Mouse (Mus musculus) common myeloid progenitor, adult 5-6 weeks (primary cell): ENCODE results near the gene Adcy1. TPM values are rescaled to one million over a fixed set of nuclear protein-coding genes. Genes with fewer than 3 reads are reported as not detected.

Experiments used
- ATAC-seq: replicated peaks from 2 replicates; pipeline ENCODE4 v1.8.0; 2016; ENCODE audit warnings: low read depth, mild to moderate bottlenecking, moderate TSS enrichment, inconsistent platforms; ENCODE audit not compliant: poor library complexity, severe bottlenecking
- total RNA-seq: library from RNA; stranded (forward); fragments of 200-1000, 187-1606 nt; gene quantifications from 2 replicates; pipeline ENCODE4 v1.2.3, GENCODE M21; 2017

Gene Adcy1
- not detected in 2 replicates for total RNA-seq

GRCm38 (mm10) chr11:7063001-7063584 lies at the start of gene Adcy1:
Adcy1 (plus strand) TSS chr11:7063489.
- ATAC-seq: no peak

GRCm38 (mm10) chr11:7016907-7017306 lies 46.4 kb upstream of the Adcy1 start:
- ATAC-seq: no peak

- ATAC-seq: no peak
Measured at GRCm38 (mm10) chr11:7018078-7018477, 45.2 kb upstream of the Adcy1 start.

GRCm38 (mm10) chr11:7019006-7019525 lies 44.2 kb upstream of the Adcy1 start:
- ATAC-seq: no peak

GRCm38 (mm10) chr11:7033063-7033462 lies 30.2 kb upstream of the Adcy1 start:
- no peak for ATAC-seq

GRCm38 (mm10) chr11:7039722-7040121 lies 23.6 kb upstream of the Adcy1 start:
- ATAC-seq: no peak

GRCm38 (mm10) chr11:7040801-7041200 lies 22.5 kb upstream of the Adcy1 start:
- no peak for ATAC-seq

- no peak for ATAC-seq
Measured at GRCm38 (mm10) chr11:7047176-7047575, 16.1 kb upstream of the Adcy1 start.

- ATAC-seq: no peak
Measured at GRCm38 (mm10) chr11:7047584-7047983, 15.7 kb upstream of the Adcy1 start.

- ATAC-seq: no peak
Measured at GRCm38 (mm10) chr11:7053710-7054109, 9.6 kb upstream of the Adcy1 start.

GRCm38 (mm10) chr11:7054662-7055265 lies 8.5 kb upstream of the Adcy1 start:
- ATAC-seq: no peak

GRCm38 (mm10) chr11:7055455-7056017 lies 7.8 kb upstream of the Adcy1 start:
- no peak for ATAC-seq

GRCm38 (mm10) chr11:7056121-7056520 lies 7.2 kb upstream of the Adcy1 start:
- ATAC-seq: no peak

GRCm38 (mm10) chr11:7057781-7058180 lies 5.5 kb upstream of the Adcy1 start:
- ATAC-seq: no peak

GRCm38 (mm10) chr11:7061961-7062360 lies 1.3 kb upstream of the Adcy1 start:
- ATAC-seq: no peak

- no peak for ATAC-seq
Measured at GRCm38 (mm10) chr11:7062566-7062965, 723 bp upstream of the Adcy1 start.

- ATAC-seq: no peak
Measured at GRCm38 (mm10) chr11:7063681-7064267, 485 bp downstream of the Adcy1 start.

GRCm38 (mm10) chr11:7064484-7065185 lies 1.3 kb downstream of the Adcy1 start:
- ATAC-seq: no peak

- no peak for ATAC-seq
Measured at GRCm38 (mm10) chr11:7065388-7065787, 2.1 kb downstream of the Adcy1 start.

- ATAC-seq: no peak
Measured at GRCm38 (mm10) chr11:7065876-7066275, 2.6 kb downstream of the Adcy1 start.

- no peak for ATAC-seq
Measured at GRCm38 (mm10) chr11:7067263-7067662, 4.0 kb downstream of the Adcy1 start.
